Mouse (Mus musculus) forebrain, embryonic 12.5 days (tissue): ENCODE measurements at regions not wholly inside any gene's neighbourhood (a gene's known extent, or its start where the extent isn't known, plus 50 kb on each side); places are given as distances from the start of the nearest gene placed in this dataset.
A peak's percentile ranks its signal among the peaks of the same experiment; 100 is the strongest.
"Not testable (repeated sequence)": the region's sequence is repeated elsewhere in the genome, so short reads cannot be mapped to it uniquely, and the experiment has no call there.

Source experiments
- ATAC-seq: fragments of 200-750 bp; cut with Nextera tagmentation; 2 replicates; pipeline ENCODE4 v1.8.0; 2017; ENCODE audit warnings: moderate TSS enrichment; ENCODE audit not compliant: low FRiP score
- H3K27ac ChIP-seq: fragments of 300-500 bp; sonication (generic); 2 replicates; pipeline ENCODE4 v1.5.1; 2016; ENCODE audit warnings: mild to moderate bottlenecking
- H3K27me3 ChIP-seq: fragments of 300-500 bp; sonication (generic); 2 replicates; pipeline ENCODE4 v1.6.1; 2016; ENCODE audit warnings: mild to moderate bottlenecking
- H3K36me3 ChIP-seq: fragments of 300-500 bp; sonication (generic); replicated peaks from 2 replicates; pipeline ENCODE4 v1.6.1; 2016; ENCODE audit warnings: mild to moderate bottlenecking
- H3K4me1 ChIP-seq: fragments of 300-500 bp; sonication (generic); 2 replicates; pipeline ENCODE4 v1.6.1; 2016
- H3K4me2 ChIP-seq: fragments of 300-500 bp; sonication (generic); 2 replicates; pipeline ENCODE4 v1.6.1; 2016; ENCODE audit warnings: mild to moderate bottlenecking, moderate library complexity
- H3K4me3 ChIP-seq: fragments of 300-500 bp; sonication (generic); replicated peaks from 2 replicates; pipeline ENCODE4 v1.5.1; 2016; ENCODE audit warnings: mild to moderate bottlenecking
- H3K9ac ChIP-seq: fragments of 300-500 bp; sonication (generic); 2 replicates; pipeline ENCODE4 v1.6.1; 2016; ENCODE audit warnings: mild to moderate bottlenecking
- H3K9me3 ChIP-seq: fragments of 300-500 bp; sonication (generic); 2 replicates; pipeline ENCODE4 v1.6.1; 2016
- WGBS: fragments of 180-500 bp; shearing (Covaris S2); methylation state at CpG from one replicate; pipeline ENCODE4 v1.1.7; 2016; 5-methylcytosine and 5-hydroxymethylcytosine counted together

DNA sequence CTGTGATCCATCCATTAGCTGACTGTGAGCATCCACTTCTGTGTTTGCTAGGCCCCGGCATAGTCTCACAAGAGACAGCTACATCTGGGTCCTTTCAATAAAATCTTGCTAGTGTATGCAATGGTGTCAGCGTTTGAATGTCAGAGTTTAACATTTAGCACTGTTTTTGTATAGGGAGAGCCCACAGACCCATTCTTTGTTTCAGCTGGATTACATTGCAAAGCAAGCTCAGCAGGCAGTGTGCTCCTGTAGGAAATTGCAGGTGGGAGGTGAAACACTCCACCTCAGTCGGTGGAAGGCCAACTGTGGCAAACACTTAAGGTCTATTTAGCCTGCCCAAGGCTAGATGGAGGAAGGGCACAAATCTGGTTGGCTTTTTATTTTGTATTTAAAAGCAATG lies 337.2 kb upstream of the Nova1 start:
- H3K27ac ChIP-seq, ATAC-seq, H3K4me3 ChIP-seq, H3K36me3 ChIP-seq, H3K27me3 ChIP-seq, H3K4me2 ChIP-seq, H3K9ac ChIP-seq, H3K9me3 ChIP-seq, H3K4me1 ChIP-seq: not testable (repeated sequence)
- 23% methylated on average over 3 of the region's 3 CpGs for WGBS

DNA sequence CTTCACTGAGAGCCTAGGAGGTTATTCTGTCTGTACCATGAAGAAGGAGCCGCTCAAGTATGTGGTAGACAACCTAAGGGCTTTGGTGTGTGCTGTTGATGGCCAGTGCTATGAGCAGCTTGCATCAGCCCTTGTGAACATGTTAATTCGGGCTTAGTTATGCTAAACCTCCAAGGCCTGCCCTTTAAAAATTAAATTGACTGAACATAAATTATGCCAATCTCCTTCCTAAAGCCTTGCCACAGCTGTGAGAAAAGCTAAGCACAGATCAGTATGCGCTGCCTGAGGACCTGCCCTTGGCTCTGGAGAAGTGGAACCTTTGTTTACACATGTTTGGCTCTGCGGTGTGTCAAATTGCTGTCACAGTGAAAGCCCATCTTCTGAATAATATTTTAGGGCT lies 321.9 kb upstream of the Nova1 start:
- Histone ChIP-seq H3K9ac (no peak overlapping the region), H3K4me1 (peaks cover 8% of the 10 kb centered on the region; the same call in 1 of the 2 replicates), H3K9me3 (no peaks in the 10 kb centered on the region), H3K4me3 (no peak overlapping the region), H3K27me3 (no peaks in the 10 kb centered on the region), H3K4me2 (no peak overlapping the region), H3K27ac (no peak overlapping the region), H3K36me3 (no peaks in the 10 kb centered on the region)
- 57% methylated on average over 4 of the region's 4 CpGs for WGBS
- ATAC-seq = peak; percentile 58; the same call in 1 of the 2 replicates

DNA sequence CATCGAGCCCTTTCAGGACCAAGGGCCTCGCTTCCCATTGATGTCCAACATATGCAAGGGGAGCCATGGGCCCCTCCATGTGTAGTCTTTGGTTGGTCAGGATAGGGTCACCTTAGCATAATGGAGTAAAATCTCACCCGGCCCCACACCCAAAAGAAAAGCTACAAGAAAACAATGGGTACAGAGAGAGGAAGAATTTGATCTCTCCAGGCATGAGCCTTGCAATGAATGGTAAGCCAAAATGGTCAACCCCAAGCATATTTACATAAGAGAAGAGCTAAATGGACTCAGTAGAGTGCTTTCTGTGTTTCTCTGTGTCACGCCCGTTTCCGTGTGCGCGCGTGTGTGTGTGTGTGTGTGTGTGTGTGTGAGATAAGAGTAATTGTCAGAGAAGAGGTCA lies 311.1 kb upstream of the Nova1 start:
- Histone ChIP-seq H3K27ac (no peak overlapping the region), H3K4me1 (no peaks in the 10 kb centered on the region), H3K36me3 (no peaks in the 10 kb centered on the region), H3K9ac (no peak overlapping the region), H3K9me3 (no peaks in the 10 kb centered on the region), H3K27me3 (no peaks in the 10 kb centered on the region), H3K4me2 (no peak overlapping the region), H3K4me3 (no peak overlapping the region)
- ATAC-seq = no peak
- WGBS = 82% methylated on average over 9 of the region's 9 CpGs

DNA sequence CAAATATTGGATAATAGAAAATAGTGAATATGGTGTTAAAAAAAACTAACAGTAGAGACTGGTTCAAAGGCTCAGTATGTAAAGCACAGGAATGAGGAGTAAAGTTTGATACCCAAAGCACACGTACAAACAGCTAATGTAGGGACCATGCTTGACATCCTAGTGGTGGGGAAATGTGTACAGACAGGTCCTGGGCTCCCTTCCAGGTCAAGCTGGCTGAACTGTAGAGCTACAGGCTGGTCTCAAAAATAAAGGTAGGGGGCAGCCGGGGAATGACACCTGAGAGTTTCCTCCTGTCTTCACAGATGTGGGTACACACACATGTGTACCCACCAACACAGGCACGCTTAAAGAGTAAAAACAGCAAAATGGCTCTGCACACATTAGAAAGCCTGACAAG lies 309.9 kb upstream of the Nova1 start:
- WGBS = 87% methylated on average over 3 of the region's 3 CpGs

DNA sequence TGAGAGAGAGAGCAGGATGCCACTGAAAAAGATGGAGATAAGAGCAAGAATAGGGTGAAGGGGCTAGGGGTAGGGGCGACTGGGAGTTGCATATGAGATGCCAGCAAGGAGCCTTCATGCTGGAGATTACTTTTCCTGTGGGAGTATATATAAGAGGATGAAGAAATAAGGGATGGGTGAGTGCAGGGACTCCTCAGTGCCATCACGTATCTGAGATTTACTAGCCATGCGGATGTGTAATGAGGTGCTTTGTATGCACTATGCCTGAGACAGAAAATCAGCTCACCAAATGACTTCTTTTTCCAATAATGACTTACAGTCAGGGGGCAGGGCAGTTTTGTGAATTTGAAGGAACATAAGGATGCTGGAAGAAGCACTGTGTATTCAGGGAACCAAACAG lies 302.7 kb upstream of the Nova1 start:
- Histone ChIP-seq H3K9me3 (no peaks in the 10 kb centered on the region), H3K27ac (no peak overlapping the region), H3K27me3 (no peaks in the 10 kb centered on the region), H3K4me1 (no peaks in the 10 kb centered on the region), H3K4me2 (no peak overlapping the region), H3K9ac (no peak overlapping the region), H3K4me3 (no peak overlapping the region), H3K36me3 (no peaks in the 10 kb centered on the region)
- WGBS = 83% methylated on average over 3 of the region's 3 CpGs
- ATAC-seq = no peak; the same call in 1 of the 2 replicates

More for the DNA sequence above, 309.9 kb upstream of the Nova1 start:
- H3K27ac ChIP-seq = no peak overlapping the region
- no peaks in the 10 kb centered on the region for H3K4me1 ChIP-seq
- H3K36me3 ChIP-seq = no peaks in the 10 kb centered on the region
- no peak overlapping the region for H3K4me2 ChIP-seq
- no peak for ATAC-seq
- no peaks in the 10 kb centered on the region for H3K9me3 ChIP-seq
- H3K27me3 ChIP-seq = no peaks in the 10 kb centered on the region
- no peak overlapping the region for H3K4me3 ChIP-seq
- no peak overlapping the region for H3K9ac ChIP-seq

DNA sequence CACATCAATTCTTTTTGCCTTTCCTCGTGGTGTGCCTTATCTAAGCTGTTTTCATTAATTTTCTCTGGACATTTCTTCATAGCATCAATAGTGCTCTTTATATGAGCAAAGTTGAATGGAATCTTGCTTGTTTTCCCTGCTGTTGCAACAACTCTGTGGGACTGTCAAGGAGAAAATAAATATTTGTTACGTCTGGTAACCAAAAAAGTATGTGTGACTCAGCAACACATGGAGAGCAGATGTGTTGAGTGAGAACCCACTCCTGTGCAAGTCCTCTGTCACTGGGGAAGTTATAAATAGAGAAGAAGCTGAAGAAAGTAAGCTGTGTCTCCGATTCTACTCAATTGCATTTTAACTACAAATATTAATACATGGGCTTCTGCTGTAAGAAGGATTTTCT lies 298.8 kb upstream of the Nova1 start:
- no peak for ATAC-seq
- H3K9me3 ChIP-seq = no peaks in the 10 kb centered on the region
- WGBS = 79% methylated on average over 3 of the region's 3 CpGs
- H3K27ac ChIP-seq = no peak overlapping the region
- H3K4me1 ChIP-seq = no peaks in the 10 kb centered on the region
- H3K27me3 ChIP-seq = no peaks in the 10 kb centered on the region
- no peak overlapping the region for H3K4me3 ChIP-seq
- no peak overlapping the region for H3K4me2 ChIP-seq
- no peaks in the 10 kb centered on the region for H3K36me3 ChIP-seq
- no peak overlapping the region for H3K9ac ChIP-seq

DNA sequence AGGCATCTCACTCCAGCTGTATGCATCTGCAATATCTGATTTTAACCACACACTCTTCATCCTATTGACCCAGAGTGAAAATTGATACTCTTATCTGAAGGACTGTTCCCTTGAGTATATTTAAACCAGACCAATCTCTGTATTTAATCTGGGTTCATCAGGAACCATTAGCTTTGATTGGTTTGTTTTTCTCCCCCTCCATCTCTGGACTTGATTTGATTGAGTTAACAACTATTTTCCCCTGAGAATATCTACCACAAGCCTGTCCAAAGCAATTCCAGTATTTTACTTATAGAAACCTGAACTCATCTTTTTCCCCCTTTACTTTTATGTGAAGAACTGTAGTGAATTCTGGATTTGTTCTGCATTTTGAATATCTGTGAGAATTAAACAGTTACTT lies 270.5 kb upstream of the Nova1 start:
- Histone ChIP-seq H3K9ac (no peak overlapping the region), H3K4me1 (no peaks in the 10 kb centered on the region), H3K27ac (no peak overlapping the region), H3K27me3 (no peaks in the 10 kb centered on the region), H3K36me3 (no peaks in the 10 kb centered on the region), H3K4me3 (no peak overlapping the region), H3K9me3 (no peaks in the 10 kb centered on the region), H3K4me2 (no peak overlapping the region)
- no peak for ATAC-seq

DNA sequence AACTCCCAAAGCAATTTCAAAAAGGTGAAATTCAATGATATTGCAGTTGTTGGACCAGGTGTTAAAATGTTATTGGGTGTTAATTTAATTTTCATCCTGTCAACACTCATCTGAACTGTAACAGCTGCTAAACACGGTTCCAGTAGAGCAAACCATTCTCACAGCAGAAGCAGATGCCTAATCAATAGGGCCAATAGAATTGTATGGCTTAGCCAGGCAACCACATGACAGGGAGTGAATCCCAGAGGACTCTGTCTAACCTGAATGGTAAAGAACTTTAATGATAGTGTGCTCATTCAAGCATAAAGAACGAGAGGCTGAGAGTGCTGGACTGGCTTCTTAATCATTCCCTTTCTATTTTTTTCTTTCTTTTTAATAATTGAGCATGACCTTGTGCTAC lies 256.2 kb upstream of the Nova1 start:
- Histone ChIP-seq H3K9me3 (no peaks in the 10 kb centered on the region), H3K27ac (no peak overlapping the region), H3K4me1 (no peaks in the 10 kb centered on the region), H3K36me3 (no peaks in the 10 kb centered on the region), H3K4me2 (no peak overlapping the region), H3K9ac (no peak overlapping the region), H3K4me3 (no peak overlapping the region), H3K27me3 (no peaks in the 10 kb centered on the region)
- 58% methylated on average over 2 of the region's 2 CpGs for WGBS
- peak; percentile 53; the same call in 1 of the 2 replicates for ATAC-seq

DNA sequence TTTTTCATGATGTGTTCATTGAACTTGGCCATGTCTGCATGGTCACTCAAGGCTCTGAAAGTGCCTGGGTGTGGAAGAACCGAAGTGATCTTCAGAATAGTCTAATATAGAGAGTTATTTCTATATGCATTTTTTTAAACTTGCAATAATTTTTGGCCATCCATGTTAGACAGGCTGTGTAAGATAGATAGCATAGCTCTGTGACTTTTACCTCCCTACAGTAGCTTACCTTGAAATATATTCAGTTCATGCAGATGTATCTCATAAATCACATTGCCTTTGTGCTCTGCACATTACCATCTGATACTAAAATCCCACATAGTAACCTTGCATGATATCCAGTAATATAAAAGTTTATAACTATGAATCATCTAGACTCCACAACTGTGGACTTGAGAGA lies 233.7 kb upstream of the Nova1 start:
- no peaks in the 10 kb centered on the region for H3K9me3 ChIP-seq
- WGBS = 85% methylated on average over 1 of the region's 1 CpGs
- H3K4me2 ChIP-seq = no peak overlapping the region
- no peak overlapping the region for H3K4me3 ChIP-seq
- no peak for ATAC-seq
- no peak overlapping the region for H3K27ac ChIP-seq
- H3K9ac ChIP-seq = no peak overlapping the region
- no peaks in the 10 kb centered on the region for H3K4me1 ChIP-seq
- H3K27me3 ChIP-seq = no peaks in the 10 kb centered on the region
- no peaks in the 10 kb centered on the region for H3K36me3 ChIP-seq

DNA sequence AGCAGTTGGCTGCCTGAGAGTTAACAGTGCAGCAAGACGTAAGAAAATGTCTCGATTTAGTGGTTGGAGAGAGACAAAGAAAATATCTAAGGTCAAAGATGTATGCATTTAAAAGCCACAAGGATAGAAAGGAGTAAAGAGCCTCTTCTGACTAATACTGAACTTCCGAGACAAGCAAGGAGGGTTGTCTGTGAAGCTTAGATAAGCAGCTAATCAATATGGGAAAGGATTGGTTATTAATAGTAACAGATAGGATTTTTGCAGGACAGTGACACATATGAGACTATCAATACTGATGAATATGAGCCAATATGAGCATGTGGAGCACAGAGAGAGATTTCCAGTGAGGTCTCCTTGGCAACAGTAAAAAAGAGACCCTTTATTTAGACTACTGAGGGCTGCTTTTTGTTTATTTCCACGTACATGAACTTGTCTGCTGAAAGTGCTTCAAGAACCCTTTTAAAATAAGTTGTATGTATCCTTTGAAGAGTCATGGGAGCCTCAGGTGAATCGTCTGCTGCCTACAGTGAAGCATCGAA lies 202.2 kb upstream of the Nova1 start:
- 75% methylated on average over 6 of the region's 6 CpGs for WGBS
- Histone ChIP-seq H3K4me1 (no peaks in the 10 kb centered on the region), H3K9ac (no peak overlapping the region), H3K9me3 (no peaks in the 10 kb centered on the region), H3K27me3 (no peaks in the 10 kb centered on the region), H3K27ac (no peak overlapping the region), H3K4me3 (no peak overlapping the region), H3K36me3 (no peaks in the 10 kb centered on the region), H3K4me2 (no peak overlapping the region)
- ATAC-seq = no peak

DNA sequence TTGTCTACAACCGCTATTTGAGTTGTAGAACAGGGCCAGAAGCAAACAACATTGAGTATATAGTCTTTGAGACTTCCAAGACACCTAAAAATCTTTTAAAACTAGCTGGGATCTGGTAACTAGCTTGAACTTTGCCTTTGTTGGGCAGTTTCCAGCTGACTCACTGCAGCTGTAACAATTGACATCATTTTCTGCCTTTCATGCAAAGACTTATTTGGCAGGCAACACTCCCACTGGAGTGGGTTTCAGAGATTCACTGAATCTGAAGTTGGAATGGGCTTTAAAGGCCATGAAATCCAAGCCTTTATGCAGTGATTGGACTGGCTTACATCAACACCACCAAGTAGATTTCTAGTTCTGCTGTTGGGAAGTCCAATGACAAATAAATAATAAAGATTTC lies 173.6 kb upstream of the Nova1 start:
- WGBS = 91% methylated on average over 1 of the region's 1 CpGs
- Histone ChIP-seq H3K4me1 (no peaks in the 10 kb centered on the region), H3K4me2 (no peak overlapping the region), H3K4me3 (no peak overlapping the region), H3K27ac (no peak overlapping the region), H3K27me3 (no peaks in the 10 kb centered on the region), H3K36me3 (no peaks in the 10 kb centered on the region), H3K9me3 (no peaks in the 10 kb centered on the region), H3K9ac (no peak overlapping the region)
- no peak for ATAC-seq

DNA sequence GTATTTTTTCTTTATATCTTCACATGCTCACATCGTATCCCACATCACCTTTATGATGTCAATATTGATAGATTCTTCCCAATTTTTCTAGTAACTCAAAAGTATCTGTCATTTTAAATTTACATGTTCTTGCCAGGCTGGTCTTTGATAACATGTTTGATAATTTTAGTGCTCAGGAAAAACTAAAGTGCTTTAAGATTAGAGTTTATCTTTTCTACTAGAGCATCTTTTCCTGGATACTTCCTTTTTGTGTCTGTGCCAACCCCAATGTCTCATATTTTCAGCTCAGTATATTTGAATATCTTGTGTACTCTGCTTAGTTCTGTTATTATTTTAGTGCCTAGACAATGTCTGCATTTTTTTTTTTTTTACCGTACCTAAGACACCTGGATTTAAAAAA lies 170.2 kb upstream of the Nova1 start:
- no peaks in the 10 kb centered on the region for H3K9me3 ChIP-seq
- no peak overlapping the region for H3K27ac ChIP-seq
- no peak for ATAC-seq
- no peak overlapping the region for H3K9ac ChIP-seq
- H3K4me3 ChIP-seq = no peak overlapping the region
- H3K4me2 ChIP-seq = no peak overlapping the region
- no peaks in the 10 kb centered on the region for H3K4me1 ChIP-seq
- no peaks in the 10 kb centered on the region for H3K27me3 ChIP-seq
- no peaks in the 10 kb centered on the region for H3K36me3 ChIP-seq
- 89% methylated on average over 2 of the region's 2 CpGs for WGBS

DNA sequence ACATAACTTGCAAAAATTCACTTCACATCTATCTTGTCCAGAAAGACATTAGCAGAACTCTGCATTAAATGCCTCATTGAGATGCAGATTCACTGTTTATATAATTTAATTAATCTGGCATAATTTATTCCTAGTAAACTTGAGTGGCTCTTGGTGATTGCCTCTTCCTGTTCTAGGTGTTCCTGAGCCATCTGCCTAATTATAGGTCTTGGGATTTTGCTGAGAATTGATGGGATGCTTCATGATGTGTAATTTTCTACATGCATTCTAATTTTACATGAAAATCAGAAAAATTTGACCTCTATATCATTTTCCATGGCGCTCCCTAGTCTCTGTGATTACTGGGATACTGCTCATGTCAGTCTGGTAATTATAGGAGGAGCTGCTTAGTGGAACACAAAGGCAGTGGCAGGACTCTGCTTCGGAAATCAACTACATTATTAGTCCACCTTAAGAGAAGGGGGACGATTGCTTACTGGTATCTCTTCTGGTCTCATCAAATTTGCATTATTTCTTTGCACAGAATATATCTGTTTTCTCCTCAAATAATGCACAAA lies 131.6 kb upstream of the Nova1 start:
- no peak overlapping the region for H3K27ac ChIP-seq
- H3K4me3 ChIP-seq = no peak overlapping the region
- H3K4me2 ChIP-seq = no peak overlapping the region
- no peaks in the 10 kb centered on the region for H3K9me3 ChIP-seq
- no peaks in the 10 kb centered on the region for H3K36me3 ChIP-seq
- no peak overlapping the region for H3K9ac ChIP-seq
- H3K27me3 ChIP-seq = no peaks in the 10 kb centered on the region
- ATAC-seq = peak; percentile 69; the same call in 1 of the 2 replicates
- 58% methylated on average over 3 of the region's 3 CpGs for whole genome bisulfite sequencing
- no peaks in the 10 kb centered on the region for H3K4me1 ChIP-seq
